Mouse (Mus musculus) liver, adult 2 months (tissue): ENCODE data around the gene Zfp148.

Experiments used
- CTCF ChIP-seq: fragments of 200-500 bp; IDR thresholded peaks from 2 replicates; pipeline ENCODE4 v1.5.1; 2011; ENCODE audit warnings: low read depth, low read length, control low read depth
- POLR2A ChIP-seq: fragments of 200-500 bp; IDR thresholded peaks from 2 replicates; pipeline ENCODE4 v1.6.1; 2011; ENCODE audit warnings: low read length, control low read depth; ENCODE audit not compliant: insufficient read depth; ENCODE audit errors: extremely low read depth

GRCm38 (mm10) chr16:33344875-33345274 lies 35.8 kb upstream of the Zfp148 start:
- TF ChIP-seq CTCF (no peak), POLR2A (no peak)
